Mouse (Mus musculus) gastrocnemius, postnatal 10 days (tissue): Measurements from ENCODE around the gene Gstm2. TPM values are rescaled to one million over a fixed set of nuclear protein-coding genes. Genes with fewer than 3 reads are reported as not detected.
"Not testable (repeated sequence)": the region's sequence is repeated elsewhere in the genome, so short reads cannot be mapped to it uniquely, and the experiment has no call there.

Source experiments
- DNase-seq: peaks from one replicate; pipeline ENCODE4 v3.0.0; 2021; ENCODE audit warnings: mixed read lengths
- long read RNA-seq, 2 experiments: library from polyadenylated mRNA; stranded (forward); transcript quantifications; one replicate each; pipeline ENCODE4 v2.0.0; 2021
- total RNA-seq, 2 experiments: library from RNA; stranded (reverse); gene quantifications; 2 replicates each; pipeline ENCODE4 v1.2.3; 2021

Gene Gstm2
- total RNA-seq = 10 to 100 TPM; 33.3 to 39.0 TPM
- long read RNA-seq, experiment 1, transcript Gstm2-201 (8 exons, 1,064 nt) = major isoform, 20 of 29 reads
- long read RNA-seq, experiment 1, partial matches to known transcripts = 6 of 29 reads
- long read RNA-seq, experiment 1, other reads (novel, unspliced or antisense) = 3 of 29 reads
- long read RNA-seq, experiment 2, transcript Gstm2-201 (8 exons, 1,064 nt) = major isoform, 30 of 37 reads
- long read RNA-seq, experiment 2, partial matches to known transcripts = 5 of 37 reads
- long read RNA-seq, experiment 2, other reads (novel, unspliced or antisense) = 2 of 37 reads

GRCm38 (mm10) chr3:107986041-107986562 lies at the start of gene Gstm2:
TSS of gene Gstm2 (minus strand) at chr3:107986453.
- DNase-seq = peak; percentile 28

GRCm38 (mm10) chr3:108033156-108033555 lies 46.9 kb upstream of the Gstm2 start:
- DNase-seq = no peak

GRCm38 (mm10) chr3:108032113-108032512 lies 45.9 kb upstream of the Gstm2 start:
- DNase-seq = no peak

GRCm38 (mm10) chr3:108028641-108029365 lies 42.5 kb upstream of the Gstm2 start:
- DNase-seq = no peak

- no peak for DNase-seq
These were observed 40.3 kb upstream of the Gstm2 start for GRCm38 (mm10) chr3:108026597-108026996.

GRCm38 (mm10) chr3:108026049-108026448 lies 39.8 kb upstream of the Gstm2 start:
- no peak for DNase-seq

DNA sequence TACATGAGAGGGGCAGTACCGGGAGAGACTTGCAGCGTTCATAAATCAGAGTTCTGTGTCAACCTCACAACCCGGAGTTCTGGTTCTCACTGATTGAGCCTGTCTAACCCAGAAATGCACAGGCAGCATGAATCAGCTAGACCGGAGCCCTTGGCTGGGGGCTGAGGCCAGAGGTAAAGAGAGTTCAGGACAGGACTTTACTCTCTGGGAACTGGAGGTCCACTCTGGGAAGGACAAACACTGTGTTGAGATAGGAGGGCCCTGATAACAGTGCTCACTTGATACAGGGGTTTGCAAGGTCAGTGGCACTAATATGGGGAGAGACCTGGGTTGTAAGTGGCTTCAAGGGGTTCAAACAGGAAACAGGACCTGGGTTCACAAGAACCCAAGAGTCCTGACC lies 39.1 kb upstream of the Gstm2 start:
- DNase-seq = no peak

- no peak for DNase-seq
These were observed 36.4 kb upstream of the Gstm2 start for GRCm38 (mm10) chr3:108022650-108023049.

DNA sequence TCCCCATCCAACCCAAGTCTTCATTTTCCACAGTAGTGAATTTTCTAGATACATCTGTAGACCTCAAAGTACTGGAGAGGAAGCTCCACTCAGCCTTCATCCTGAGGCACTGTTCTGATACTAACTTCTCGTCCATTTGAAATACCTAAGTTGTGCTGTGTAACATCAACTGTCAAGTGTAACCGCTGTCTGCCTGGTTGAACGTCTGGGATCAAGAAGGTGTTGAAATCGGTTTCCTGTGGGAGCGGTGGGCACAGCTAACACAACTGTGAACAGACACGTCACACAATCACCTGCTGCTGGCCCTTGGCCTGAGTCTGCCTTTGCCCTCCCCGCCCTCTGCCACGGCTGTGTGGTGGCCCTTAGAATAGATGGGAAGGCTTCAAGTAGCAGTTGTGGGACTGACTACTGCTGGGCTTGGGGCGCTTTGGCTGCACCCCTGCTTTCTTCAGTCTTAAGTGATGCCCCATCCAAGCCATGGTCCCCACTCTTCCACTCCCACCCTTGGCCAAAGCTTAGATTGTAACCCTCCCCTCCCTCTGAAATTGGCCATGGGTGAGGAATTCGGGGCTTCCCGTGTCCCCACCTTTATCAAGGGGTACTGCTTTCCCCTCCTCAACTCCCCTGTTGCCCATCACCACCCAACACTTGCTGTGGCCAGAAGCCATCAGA lies 34.2 kb upstream of the Gstm2 start:
- not testable (repeated sequence) for DNase-seq

GRCm38 (mm10) chr3:108019226-108019625 lies 33.0 kb upstream of the Gstm2 start:
- not testable (repeated sequence) for DNase-seq

- DNase-seq = no peak
These were observed 32.1 kb upstream of the Gstm2 start for GRCm38 (mm10) chr3:108018190-108018820.

GRCm38 (mm10) chr3:108017473-108018189 lies 31.4 kb upstream of the Gstm2 start, which contains the start of gene Gstm1:
TSS of gene Gstm1 (minus strand) at chr3:108017973.
- peak; percentile 93 for DNase-seq

- DNase-seq = not testable (repeated sequence)
These were observed 30.2 kb upstream of the Gstm2 start for GRCm38 (mm10) chr3:108016468-108016867.

GRCm38 (mm10) chr3:108014974-108015346 lies 28.7 kb upstream of the Gstm2 start:
- no peak for DNase-seq

GRCm38 (mm10) chr3:108014098-108014973 lies 28.1 kb upstream of the Gstm2 start:
- no peak for DNase-seq

DNA sequence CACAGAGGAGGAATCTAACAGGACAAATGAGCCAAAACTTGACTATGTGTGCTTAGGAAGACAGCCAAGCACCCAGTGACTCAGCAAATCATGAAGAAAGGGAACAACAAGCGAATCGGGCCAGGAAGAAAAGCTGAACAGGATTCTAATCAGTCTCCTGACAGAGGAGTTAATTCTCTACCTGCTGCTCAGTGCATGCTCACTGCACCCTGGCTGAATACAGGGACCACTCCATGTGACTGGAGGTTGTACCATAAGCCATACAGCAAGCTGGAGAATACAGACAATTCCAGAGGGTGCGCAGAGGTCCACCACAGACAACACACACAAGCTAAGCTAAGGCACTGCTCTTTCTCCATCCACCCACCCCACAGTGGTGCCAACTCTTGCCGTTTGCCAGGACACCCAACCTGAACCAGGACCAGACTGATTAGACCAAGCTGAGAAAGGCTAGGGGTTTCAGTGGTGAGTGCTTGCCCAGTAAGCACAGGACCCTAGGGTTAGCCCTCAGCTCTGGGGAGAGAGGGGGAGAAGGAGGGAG lies 27.1 kb upstream of the Gstm2 start:
- DNase-seq = peak; percentile 34

GRCm38 (mm10) chr3:108011558-108011957 lies 25.3 kb upstream of the Gstm2 start:
- no peak for DNase-seq

- DNase-seq = no peak
These were observed 24.0 kb upstream of the Gstm2 start for GRCm38 (mm10) chr3:108010286-108010685.

- DNase-seq = no peak
These were observed 15.8 kb upstream of the Gstm2 start for GRCm38 (mm10) chr3:108002021-108002420.

DNA sequence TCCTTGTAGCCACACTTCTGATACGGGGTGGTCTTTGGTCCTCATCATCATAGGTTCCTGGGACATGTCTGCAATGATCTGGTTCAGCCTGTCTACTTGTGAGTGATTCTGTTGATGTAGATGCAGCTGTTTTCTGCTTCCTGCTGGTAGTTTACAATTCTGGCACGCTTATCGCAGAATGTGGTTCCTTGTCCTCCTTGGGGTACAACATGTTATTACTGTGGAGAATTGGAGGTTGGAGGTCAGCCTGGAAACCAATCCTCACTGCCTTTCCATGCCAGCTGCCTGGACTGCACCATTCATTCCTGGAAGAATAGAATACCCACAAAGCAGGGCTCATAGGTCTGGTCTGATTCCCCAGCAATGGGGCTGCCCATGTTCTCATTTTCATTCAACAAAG lies 13.2 kb upstream of the Gstm2 start:
- no peak for DNase-seq
